Mouse (Mus musculus) ES-Bruce4 (cell line): ENCODE measurements around the gene Zfp808. TPM values are rescaled to one million over a fixed set of nuclear protein-coding genes. Genes with fewer than 3 reads are reported as not detected.
A peak's percentile ranks its signal among the peaks of the same experiment; 100 is the strongest.
"Not testable (repeated sequence)": the region's sequence is repeated elsewhere in the genome, so short reads cannot be mapped to it uniquely, and the experiment has no call there.

Source experiments
- H3K27ac ChIP-seq: 2 replicates; pipeline ENCODE4 v1.5.1; 2012; ENCODE audit warnings: low read length, inconsistent platforms; ENCODE audit not compliant: insufficient read depth
- H3K27me3 ChIP-seq: 2 replicates; pipeline ENCODE4 v1.6.1; 2012; ENCODE audit warnings: mild to moderate bottlenecking, low read length, inconsistent platforms; ENCODE audit not compliant: control insufficient read depth, poor library complexity, insufficient read depth, severe bottlenecking
- H3K36me3 ChIP-seq: 2 replicates; pipeline ENCODE4 v1.6.1; 2012; ENCODE audit warnings: inconsistent platforms, mild to moderate bottlenecking, low read length, moderate library complexity; ENCODE audit not compliant: control insufficient read depth, poor library complexity, insufficient read depth, severe bottlenecking
- H3K4me1 ChIP-seq: one replicate; pipeline ENCODE4 v1.8.1; 2011; ENCODE audit warnings: low read length; ENCODE audit not compliant: control insufficient read depth, insufficient read depth
- H3K4me3 ChIP-seq: 2 replicates; pipeline ENCODE4 v1.5.1; 2011; ENCODE audit warnings: low read depth, mild to moderate bottlenecking, low read length
- H3K9ac ChIP-seq: 2 replicates; pipeline ENCODE4 v1.6.1; 2012; ENCODE audit warnings: low read depth, mild to moderate bottlenecking, inconsistent platforms; ENCODE audit not compliant: poor library complexity, severe bottlenecking
- H3K9me3 ChIP-seq: replicated peaks from 2 replicates; pipeline ENCODE4 v1.6.1; 2012; ENCODE audit warnings: mild to moderate bottlenecking, low read length, inconsistent platforms; ENCODE audit not compliant: control insufficient read depth, poor library complexity, insufficient read depth, severe bottlenecking
- EP300 ChIP-seq: IDR thresholded peaks from 2 replicates; pipeline ENCODE4 v1.6.1; 2011; ENCODE audit warnings: low read depth, low read length; ENCODE audit not compliant: insufficient read depth
- polyA plus RNA-seq: library from polyadenylated mRNA; stranded (reverse); fragments of >200 nt; gene quantifications from 2 replicates; pipeline ENCODE4 v1.2.4, GENCODE M21; 2011; ENCODE audit warnings: low read depth; ENCODE audit not compliant: missing spikeins, insufficient read depth, insufficient read length

Zfp808 gene
- 29.0 and 32.2 TPM in 2 replicates for polyA plus RNA-seq

DNA sequence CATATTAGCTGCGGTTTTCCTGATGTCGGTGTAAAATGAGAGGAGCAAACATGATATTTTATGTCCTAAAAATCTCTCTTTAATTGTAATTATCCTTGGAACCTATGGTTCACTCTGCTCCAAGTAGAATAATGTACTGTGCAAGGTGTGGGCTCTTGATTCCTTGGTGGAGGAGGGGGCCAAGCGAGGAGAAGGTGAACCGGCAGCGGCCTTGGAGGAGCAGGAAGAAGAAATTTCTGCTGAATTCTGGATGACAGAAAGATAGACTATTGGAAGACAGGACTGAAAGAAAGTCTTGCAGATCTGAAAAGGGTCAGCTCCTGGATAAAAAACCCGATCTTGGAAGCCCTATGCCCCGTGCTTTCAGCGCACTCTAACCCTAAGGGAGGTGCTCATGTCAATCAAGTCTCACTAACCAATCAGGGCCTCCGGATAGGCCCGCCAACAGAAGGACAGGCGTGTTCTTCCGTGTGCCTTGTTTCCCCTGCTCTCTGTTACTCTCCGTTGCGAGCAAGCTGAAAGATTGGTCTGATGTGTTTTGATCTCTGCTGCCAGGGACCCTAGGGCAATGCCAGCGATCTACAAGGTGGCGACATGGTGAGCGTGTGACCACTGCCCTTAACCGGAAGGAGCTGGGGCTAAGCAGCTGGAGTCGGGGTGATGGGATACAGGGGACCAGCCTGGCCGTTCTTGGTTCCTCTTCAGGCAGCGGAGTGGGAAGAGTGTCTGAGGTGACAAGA lies at the start of gene Zfp808:
Gene Zfp808, plus strand, starts transcription at position 455 of the 740 bp plus-strand sequence.
- not testable (repeated sequence) for H3K4me1 ChIP-seq, H3K36me3 ChIP-seq, H3K27me3 ChIP-seq, H3K9me3 ChIP-seq
- H3K27ac ChIP-seq, result peak within 1 kb of the TSS; percentile 51
- H3K4me3 ChIP-seq, result peak within 1 kb of the TSS; percentile 91
- H3K9ac ChIP-seq, result peak within 1 kb of the TSS; percentile 53

DNA sequence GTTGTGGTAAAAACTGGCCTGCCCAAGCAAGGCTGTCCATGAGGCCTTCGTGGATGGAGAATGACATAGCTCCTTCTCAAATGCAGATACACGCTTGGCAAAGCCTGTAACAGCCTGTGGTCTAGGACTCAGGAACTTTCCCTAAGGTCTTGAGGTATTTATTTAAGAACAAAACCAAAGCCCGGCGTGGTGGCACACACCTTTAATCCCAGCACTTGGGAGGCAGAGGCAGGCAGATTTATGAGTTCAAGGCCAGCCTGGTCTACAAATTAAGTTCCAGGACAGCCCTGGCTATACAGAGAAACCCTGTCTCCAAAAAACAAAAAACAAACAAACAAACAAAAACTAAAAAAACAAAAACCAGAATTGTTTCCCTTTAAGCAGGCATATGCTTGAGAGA lies 30.9 kb upstream of the Zfp808 start:
- H3K27ac ChIP-seq, H3K27me3 ChIP-seq: not testable (repeated sequence)

GRCm38 (mm10) chr13:62099454-62099853 lies 30.2 kb upstream of the Zfp808 start:
- not testable (repeated sequence) for H3K9me3 ChIP-seq, H3K27me3 ChIP-seq, H3K9ac ChIP-seq, H3K36me3 ChIP-seq, H3K4me3 ChIP-seq, H3K4me1 ChIP-seq, H3K27ac ChIP-seq

More for the DNA sequence above, 30.9 kb upstream of the Zfp808 start:
- H3K4me1 ChIP-seq, H3K9ac ChIP-seq, H3K36me3 ChIP-seq, H3K9me3 ChIP-seq, H3K4me3 ChIP-seq: not testable (repeated sequence)

GRCm38 (mm10) chr13:62102368-62102767 lies 27.3 kb upstream of the Zfp808 start:
- H3K27ac ChIP-seq, H3K9ac ChIP-seq, H3K4me3 ChIP-seq, H3K27me3 ChIP-seq, H3K4me1 ChIP-seq, H3K36me3 ChIP-seq, H3K9me3 ChIP-seq: not testable (repeated sequence)

DNA sequence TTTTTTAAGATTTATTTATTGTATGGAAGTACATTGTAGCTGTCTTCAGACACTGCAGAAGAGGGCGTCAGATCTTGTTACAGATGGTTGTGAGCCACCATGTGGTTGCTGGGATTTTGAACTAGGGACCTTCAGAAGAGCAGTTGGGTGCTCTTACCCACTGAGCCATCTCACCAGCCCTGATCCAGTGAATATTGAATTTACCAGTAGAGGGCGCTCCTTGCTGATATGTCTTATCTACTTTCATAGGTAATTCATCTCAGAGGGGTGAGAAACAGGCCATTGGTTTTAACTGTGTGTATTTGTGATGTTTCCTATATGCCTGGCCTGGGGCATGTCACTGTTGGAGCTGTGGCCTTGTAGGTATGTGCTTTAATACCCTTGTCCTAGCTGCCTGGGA lies 13.8 kb upstream of the Zfp808 start:
- not testable (repeated sequence) for H3K4me3 ChIP-seq, H3K9ac ChIP-seq, H3K9me3 ChIP-seq, H3K36me3 ChIP-seq, H3K4me1 ChIP-seq, H3K27ac ChIP-seq, H3K27me3 ChIP-seq

DNA sequence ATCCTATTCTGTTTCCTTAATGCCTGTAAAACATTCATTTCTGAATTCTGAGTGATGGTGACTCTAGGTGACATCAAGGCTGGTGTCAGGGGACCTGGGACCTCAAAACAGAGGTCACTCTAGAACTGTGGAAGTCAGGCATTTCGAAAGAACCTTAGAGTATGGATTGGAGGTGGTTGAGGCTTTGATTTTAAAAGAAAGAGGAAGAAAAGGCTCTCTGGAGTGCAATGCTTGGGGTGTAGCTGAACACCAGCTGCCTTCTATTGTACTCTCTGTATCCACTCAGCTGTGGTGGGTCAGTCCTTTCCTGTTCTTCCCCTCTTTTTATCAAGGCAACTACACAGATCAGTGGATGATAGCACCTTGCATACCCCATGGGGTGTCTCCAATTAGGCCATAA lies 8.1 kb upstream of the Zfp808 start:
- not testable (repeated sequence) for H3K27ac ChIP-seq, H3K4me3 ChIP-seq, H3K9me3 ChIP-seq, H3K9ac ChIP-seq, H3K36me3 ChIP-seq, H3K4me1 ChIP-seq, H3K27me3 ChIP-seq

GRCm38 (mm10) chr13:62181835-62182755 lies 52.4 kb downstream of the Zfp808 start:
- not testable (repeated sequence) for H3K27me3 ChIP-seq, H3K36me3 ChIP-seq, H3K4me3 ChIP-seq, H3K9me3 ChIP-seq, H3K9ac ChIP-seq, H3K4me1 ChIP-seq
- TF ChIP-seq EP300, result peak; percentile 77
- H3K27ac ChIP-seq, result peak overlapping the region; percentile 94
